Mouse (Mus musculus) testis, adult 2 months (tissue): ENCODE results near the gene Plekhd1.

Experiments used
- CTCF ChIP-seq: fragments of 200-500 bp; IDR thresholded peaks from 2 replicates; pipeline ENCODE4 v1.5.1; 2012; ENCODE audit warnings: low read depth, mild to moderate bottlenecking, inconsistent platforms, low read length, moderate library complexity; ENCODE audit not compliant: control insufficient read depth, insufficient read depth, insufficient replicate concordance
- POLR2A ChIP-seq: fragments of 200-500 bp; IDR thresholded peaks from 2 replicates; pipeline ENCODE4 v1.6.1; 2012; ENCODE audit warnings: low read depth, mild to moderate bottlenecking, inconsistent platforms, low read length, moderate library complexity; ENCODE audit not compliant: control insufficient read depth

- TF ChIP-seq CTCF (peak; percentile 100), POLR2A (0 out of 2 replicates have a peak, but pooled peaks have one; percentile 25)
These were observed 77.3 kb downstream of the Plekhd1 start for GRCm38 (mm10) chr12:80769697-80770096.
